Mouse (Mus musculus) cortical plate, adult 2 months (tissue): Measurements from ENCODE around the gene Ppef1.

ENCODE experiments used
- CTCF ChIP-seq: fragments of 200-500 bp; IDR thresholded peaks from 2 replicates; pipeline ENCODE4 v1.5.1; 2011; ENCODE audit warnings: mild to moderate bottlenecking, control low read depth, low read length; ENCODE audit not compliant: insufficient read depth; ENCODE audit errors: extremely low read depth
- POLR2A ChIP-seq: fragments of 200-500 bp; IDR thresholded peaks from 2 replicates; pipeline ENCODE4 v1.6.1; 2011; ENCODE audit warnings: mild to moderate bottlenecking, low read length, control low read depth; ENCODE audit not compliant: insufficient read depth; ENCODE audit errors: extremely low read depth

- TF ChIP-seq CTCF, result no peak
- TF ChIP-seq POLR2A, result no peak
Measured at GRCm38 (mm10) chrX:160782276-160782675, 46.7 kb upstream of the Ppef1 start.
